Mouse (Mus musculus): ENCODE data around the gene Nudt19. TPM values are rescaled to one million over a fixed set of nuclear protein-coding genes. Genes with fewer than 3 reads are reported as not detected.

Gene Nudt19
- polyA plus RNA-seq, 1 experiment: 53.6 TPM

GRCm38 (mm10) chr7:35564067-35564865 lies 8.2 kb upstream of the Nudt19 start:
- no peak overlapping the region for H3K4me3 ChIP-seq (ENCODE audit: insufficient read depth, low read length)
- no peak overlapping the region for H3K27ac ChIP-seq (ENCODE audit: insufficient read depth, low read length)
- TF ChIP-seq POLR2A (IDR thresholded peaks at IDR 0.05; ENCODE audit: low read depth, low read length) (no peak), CTCF (IDR thresholded peaks at IDR 0.05; ENCODE audit: borderline replicate concordance, insufficient read depth, low read length) (no peak)

GRCm38 (mm10) chr7:35563071-35563470 lies 7.0 kb upstream of the Nudt19 start:
- TF ChIP-seq POLR2A (IDR thresholded peaks at IDR 0.05; ENCODE audit: low read depth, low read length) (no peak), CTCF (IDR thresholded peaks at IDR 0.05; ENCODE audit: borderline replicate concordance, insufficient read depth, low read length) (no peak)
- H3K27ac ChIP-seq (ENCODE audit: insufficient read depth, low read length): no peak overlapping the region
- H3K4me1 ChIP-seq (ENCODE audit: control insufficient read depth, insufficient read depth, low read length): no peaks in the 10 kb centered on the region
- no peak overlapping the region for H3K4me3 ChIP-seq (ENCODE audit: insufficient read depth, low read length)

More at GRCm38 (mm10) chr7:35564067-35564865, 8.2 kb upstream of the Nudt19 start:
- no peaks in the 10 kb centered on the region for H3K4me1 ChIP-seq (ENCODE audit: control insufficient read depth, insufficient read depth, low read length)

GRCm38 (mm10) chr7:35559838-35560237 lies 3.7 kb upstream of the Nudt19 start:
- no peak for TF ChIP-seq CTCF (IDR thresholded peaks at IDR 0.05; ENCODE audit: borderline replicate concordance, insufficient read depth, low read length)
- no peaks in the 10 kb centered on the region; the same call in 1 of the 2 replicates for H3K4me1 ChIP-seq (ENCODE audit: control insufficient read depth, insufficient read depth, low read length)

GRCm38 (mm10) chr7:35558681-35559080 lies 2.6 kb upstream of the Nudt19 start:
- no peak overlapping the region for H3K4me3 ChIP-seq (ENCODE audit: insufficient read depth, low read length)
- H3K4me1 ChIP-seq (ENCODE audit: control insufficient read depth, insufficient read depth, low read length): no peaks in the 10 kb centered on the region; the same call in 1 of the 2 replicates
- TF ChIP-seq POLR2A (IDR thresholded peaks at IDR 0.05; ENCODE audit: low read depth, low read length): no peak
- no peak overlapping the region for H3K27ac ChIP-seq (ENCODE audit: insufficient read depth, low read length)

More at GRCm38 (mm10) chr7:35559838-35560237, 3.7 kb upstream of the Nudt19 start:
- H3K27ac ChIP-seq (ENCODE audit: insufficient read depth, low read length): no peak overlapping the region
- H3K4me3 ChIP-seq (ENCODE audit: insufficient read depth, low read length): no peak overlapping the region

- Histone ChIP-seq H3K4me1 (ENCODE audit: control insufficient read depth, insufficient read depth, low read length) (no peaks in the 10 kb centered on the region; the same call in 1 of the 2 replicates), H3K27ac (ENCODE audit: insufficient read depth, low read length) (no peak overlapping the region), H3K4me3 (ENCODE audit: insufficient read depth, low read length) (no peak overlapping the region)
- TF ChIP-seq POLR2A (IDR thresholded peaks at IDR 0.05; ENCODE audit: low read depth, low read length) (no peak), CTCF (IDR thresholded peaks at IDR 0.05; ENCODE audit: borderline replicate concordance, insufficient read depth, low read length) (no peak)
These were observed 1.5 kb upstream of the Nudt19 start for GRCm38 (mm10) chr7:35557577-35557976.

GRCm38 (mm10) chr7:35556905-35557304 lies 801 bp upstream of the Nudt19 start:
- Histone ChIP-seq H3K4me3 (ENCODE audit: insufficient read depth, low read length) (no peak overlapping the region), H3K4me1 (ENCODE audit: control insufficient read depth, insufficient read depth, low read length) (no peaks in the 10 kb centered on the region; the same call in 1 of the 2 replicates), H3K27ac (ENCODE audit: insufficient read depth, low read length) (no peak overlapping the region)
- no peak for TF ChIP-seq CTCF (IDR thresholded peaks at IDR 0.05; ENCODE audit: borderline replicate concordance, insufficient read depth, low read length)
- no peak; the same call in 1 of the 2 replicates for TF ChIP-seq POLR2A (IDR thresholded peaks at IDR 0.05; ENCODE audit: low read depth, low read length)

- Histone ChIP-seq H3K27ac (ENCODE audit: insufficient read depth, low read length) (peak overlapping the region; percentile 83), H3K4me3 (ENCODE audit: insufficient read depth, low read length) (peak overlapping the region; percentile 64), H3K4me1 (ENCODE audit: control insufficient read depth, insufficient read depth, low read length) (no peaks in the 10 kb centered on the region; the same call in 1 of the 2 replicates)
- peak; percentile 80 for TF ChIP-seq POLR2A (IDR thresholded peaks at IDR 0.05; ENCODE audit: low read depth, low read length)
- no peak for TF ChIP-seq CTCF (IDR thresholded peaks at IDR 0.05; ENCODE audit: borderline replicate concordance, insufficient read depth, low read length)
These were observed 590 bp downstream of the Nudt19 start for GRCm38 (mm10) chr7:35555224-35556204.

- Histone ChIP-seq H3K27ac (ENCODE audit: insufficient read depth, low read length) (peak overlapping the region; percentile 16; the same call in 1 of the 2 replicates), H3K4me3 (ENCODE audit: insufficient read depth, low read length) (peak overlapping the region; percentile 64), H3K4me1 (ENCODE audit: control insufficient read depth, insufficient read depth, low read length) (no peaks in the 10 kb centered on the region; the same call in 1 of the 2 replicates)
- TF ChIP-seq POLR2A (IDR thresholded peaks at IDR 0.05; ENCODE audit: low read depth, low read length): no peak
- TF ChIP-seq CTCF (IDR thresholded peaks at IDR 0.05; ENCODE audit: borderline replicate concordance, insufficient read depth, low read length): no peak
These were observed 1.4 kb downstream of the Nudt19 start for GRCm38 (mm10) chr7:35554605-35555175.

All from embryonic fibroblast, embryonic 13.5 days (primary cell).